Mouse (Mus musculus): ENCODE data around the gene Ccdc50. TPM values are rescaled to one million over a fixed set of nuclear protein-coding genes. Genes with fewer than 3 reads are reported as not detected.

Ccdc50 gene
- polyA plus RNA-seq, 1 experiment from 2014 or later = 22.5 TPM

- no peak overlapping the region for H3K27ac ChIP-seq (ENCODE audit: low read length)
- H3K4me3 ChIP-seq (ENCODE audit: low read depth, low read length) = no peak overlapping the region
- H3K36me3 ChIP-seq (ENCODE audit: insufficient read depth, low read length) = peaks cover 6% of the 10 kb centered on the region
- no peak for DNase-seq (ENCODE audit: low spot score)
- no peak overlapping the region for H3K9ac ChIP-seq (replicated peaks; ENCODE audit: low read depth)
- no peak for ATAC-seq
- no peaks in the 10 kb centered on the region for H3K27me3 ChIP-seq (replicated peaks; ENCODE audit: insufficient read depth, low read length)
- TF ChIP-seq CTCF (IDR thresholded peaks at IDR 0.05) = no peak
- no peak for TF ChIP-seq EP300 (IDR thresholded peaks at IDR 0.05)
- 89% methylated on average over 5 of the region's 5 CpGs for WGBS
- no peaks in the 10 kb centered on the region for H3K4me1 ChIP-seq (ENCODE audit: insufficient read depth, low read depth, low read length)
- no peak overlapping the region for H3K4me2 ChIP-seq (replicated peaks; ENCODE audit: low read depth, low read length)
- H3K9me3 ChIP-seq (ENCODE audit: low read length) = no peaks in the 10 kb centered on the region
These were observed 60.7 kb downstream of the Ccdc50 start for GRCm38 (mm10) chr16:27449360-27449759.

- no peaks in the 10 kb centered on the region for H3K4me1 ChIP-seq (ENCODE audit: insufficient read depth, low read depth, low read length)
These were observed 62.0 kb downstream of the Ccdc50 start for GRCm38 (mm10) chr16:27450655-27451054.

GRCm38 (mm10) chr16:27453396-27453795 is 64.7 kb downstream of the Ccdc50 start:
- peaks cover 6% of the 10 kb centered on the region; the same call in 1 of the 2 replicates for H3K36me3 ChIP-seq (ENCODE audit: insufficient read depth, low read length)
- no peak overlapping the region for H3K4me2 ChIP-seq (replicated peaks; ENCODE audit: low read depth, low read length)
- H3K27ac ChIP-seq (ENCODE audit: low read length) = no peak overlapping the region
- H3K4me3 ChIP-seq (ENCODE audit: low read depth, low read length) = no peak overlapping the region
- H3K9me3 ChIP-seq (ENCODE audit: low read length) = no peaks in the 10 kb centered on the region
- no peaks in the 10 kb centered on the region for H3K4me1 ChIP-seq (ENCODE audit: insufficient read depth, low read depth, low read length)
- H3K27me3 ChIP-seq (replicated peaks; ENCODE audit: insufficient read depth, low read length) = no peaks in the 10 kb centered on the region
- ATAC-seq = no peak
- H3K9ac ChIP-seq (replicated peaks; ENCODE audit: low read depth) = no peak overlapping the region
- WGBS = 73% methylated on average over 3 of the region's 3 CpGs
- no peak for DNase-seq (ENCODE audit: low spot score)
- no peak for TF ChIP-seq CTCF (IDR thresholded peaks at IDR 0.05)
- no peak for TF ChIP-seq EP300 (IDR thresholded peaks at IDR 0.05)

More at GRCm38 (mm10) chr16:27450655-27451054, 62.0 kb downstream of the Ccdc50 start:
- Histone ChIP-seq H3K9ac (replicated peaks; ENCODE audit: low read depth) (no peak overlapping the region), H3K27ac (ENCODE audit: low read length) (no peak overlapping the region), H3K4me2 (replicated peaks; ENCODE audit: low read depth, low read length) (no peak overlapping the region), H3K4me3 (ENCODE audit: low read depth, low read length) (no peak overlapping the region), H3K36me3 (ENCODE audit: insufficient read depth, low read length) (peaks cover 6% of the 10 kb centered on the region), H3K27me3 (replicated peaks; ENCODE audit: insufficient read depth, low read length) (no peaks in the 10 kb centered on the region), H3K9me3 (ENCODE audit: low read length) (no peaks in the 10 kb centered on the region)
- ATAC-seq = no peak
- DNase-seq (ENCODE audit: low spot score) = no peak
- TF ChIP-seq EP300 (IDR thresholded peaks at IDR 0.05) = no peak
- TF ChIP-seq CTCF (IDR thresholded peaks at IDR 0.05) = no peak
- 96% methylated on average over 2 of the region's 2 CpGs for WGBS

- Histone ChIP-seq H3K36me3 (ENCODE audit: insufficient read depth, low read length) (peaks cover 6% of the 10 kb centered on the region; the same call in 1 of the 2 replicates), H3K9ac (replicated peaks; ENCODE audit: low read depth) (no peak overlapping the region), H3K9me3 (ENCODE audit: low read length) (no peaks in the 10 kb centered on the region), H3K27me3 (replicated peaks; ENCODE audit: insufficient read depth, low read length) (no peaks in the 10 kb centered on the region), H3K27ac (ENCODE audit: low read length) (no peak overlapping the region), H3K4me1 (ENCODE audit: insufficient read depth, low read depth, low read length) (no peaks in the 10 kb centered on the region), H3K4me3 (ENCODE audit: low read depth, low read length) (no peak overlapping the region), H3K4me2 (replicated peaks; ENCODE audit: low read depth, low read length) (no peak overlapping the region)
- TF ChIP-seq CTCF (IDR thresholded peaks at IDR 0.05) = no peak
- no peak for TF ChIP-seq EP300 (IDR thresholded peaks at IDR 0.05)
- 79% methylated on average over 2 of the region's 2 CpGs for WGBS
- DNase-seq (ENCODE audit: low spot score) (no peak), ATAC-seq (no peak)
These were observed 65.2 kb downstream of the Ccdc50 start for GRCm38 (mm10) chr16:27453823-27454222.

GRCm38 (mm10) chr16:27457273-27457672 is 68.6 kb downstream of the Ccdc50 start:
- Histone ChIP-seq H3K27me3 (replicated peaks; ENCODE audit: insufficient read depth, low read length) (no peaks in the 10 kb centered on the region), H3K9ac (replicated peaks; ENCODE audit: low read depth) (no peak overlapping the region), H3K4me3 (ENCODE audit: low read depth, low read length) (no peak overlapping the region), H3K27ac (ENCODE audit: low read length) (no peak overlapping the region), H3K4me2 (replicated peaks; ENCODE audit: low read depth, low read length) (no peak overlapping the region), H3K4me1 (ENCODE audit: insufficient read depth, low read depth, low read length) (no peaks in the 10 kb centered on the region), H3K9me3 (ENCODE audit: low read length) (no peaks in the 10 kb centered on the region), H3K36me3 (ENCODE audit: insufficient read depth, low read length) (no peaks in the 10 kb centered on the region)
- DNase-seq (ENCODE audit: low spot score) (peak; percentile 58), ATAC-seq (peak; percentile 48; the same call in 1 of the 2 replicates)
- 15% methylated on average over 4 of the region's 4 CpGs for WGBS
- TF ChIP-seq EP300 (IDR thresholded peaks at IDR 0.05) (no peak), CTCF (IDR thresholded peaks at IDR 0.05) (peak; percentile 98)

DNA sequence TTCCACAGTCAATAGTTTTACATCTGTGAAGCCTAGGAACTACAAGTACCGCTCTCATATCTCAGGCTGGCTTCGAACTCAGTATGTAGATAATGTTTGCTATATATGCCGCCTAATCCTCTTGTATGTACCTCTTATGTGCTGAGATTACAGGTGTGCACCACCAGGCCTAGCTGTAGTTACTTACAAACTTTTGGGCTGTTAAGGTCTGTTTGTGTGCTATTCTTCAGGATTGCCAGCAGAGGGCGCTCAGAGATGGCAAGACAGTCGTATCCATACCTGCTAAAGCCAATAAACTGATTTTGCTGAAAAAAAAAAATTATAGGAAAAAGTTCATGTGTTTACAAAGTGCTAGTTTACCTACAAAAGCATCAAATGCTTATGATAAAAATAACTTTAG is 80.1 kb downstream of the Ccdc50 start:
- Histone ChIP-seq H3K4me3 (ENCODE audit: low read depth, low read length) (no peak overlapping the region), H3K4me2 (replicated peaks; ENCODE audit: low read depth, low read length) (no peak overlapping the region), H3K27ac (ENCODE audit: low read length) (no peak overlapping the region), H3K9me3 (ENCODE audit: low read length) (no peaks in the 10 kb centered on the region), H3K4me1 (ENCODE audit: insufficient read depth, low read depth, low read length) (no peaks in the 10 kb centered on the region), H3K36me3 (ENCODE audit: insufficient read depth, low read length) (no peaks in the 10 kb centered on the region), H3K27me3 (replicated peaks; ENCODE audit: insufficient read depth, low read length) (no peaks in the 10 kb centered on the region), H3K9ac (replicated peaks; ENCODE audit: low read depth) (no peak overlapping the region)
- ATAC-seq (no peak), DNase-seq (ENCODE audit: low spot score) (peak; percentile 52)
- 19% methylated on average over 5 of the region's 5 CpGs for WGBS
- TF ChIP-seq EP300 (IDR thresholded peaks at IDR 0.05) (no peak), CTCF (IDR thresholded peaks at IDR 0.05) (peak; percentile 79)

- H3K27me3 ChIP-seq (replicated peaks; ENCODE audit: insufficient read depth, low read length) = no peaks in the 10 kb centered on the region
- H3K9me3 ChIP-seq (ENCODE audit: low read length) = no peaks in the 10 kb centered on the region
- no peak overlapping the region for H3K4me3 ChIP-seq (ENCODE audit: low read depth, low read length)
- 63% methylated on average over 6 of the region's 6 CpGs for WGBS
- TF ChIP-seq EP300 (IDR thresholded peaks at IDR 0.05) = no peak
- no peak overlapping the region for H3K27ac ChIP-seq (ENCODE audit: low read length)
- H3K36me3 ChIP-seq (ENCODE audit: insufficient read depth, low read length) = no peaks in the 10 kb centered on the region
- DNase-seq (ENCODE audit: low spot score) = no peak
- no peak overlapping the region for H3K9ac ChIP-seq (replicated peaks; ENCODE audit: low read depth)
- no peaks in the 10 kb centered on the region for H3K4me1 ChIP-seq (ENCODE audit: insufficient read depth, low read depth, low read length)
- no peak overlapping the region for H3K4me2 ChIP-seq (replicated peaks; ENCODE audit: low read depth, low read length)
- ATAC-seq = no peak
These were observed 82.7 kb downstream of the Ccdc50 start for GRCm38 (mm10) chr16:27471389-27471788.
